Mouse (Mus musculus): ENCODE measurements around the gene Gpr39. TPM values are rescaled to one million over a fixed set of nuclear protein-coding genes. Genes with fewer than 3 reads are reported as not detected.

The Gpr39 gene
- total and polyA plus RNA-seq, 3 experiments: not detected

DNA sequence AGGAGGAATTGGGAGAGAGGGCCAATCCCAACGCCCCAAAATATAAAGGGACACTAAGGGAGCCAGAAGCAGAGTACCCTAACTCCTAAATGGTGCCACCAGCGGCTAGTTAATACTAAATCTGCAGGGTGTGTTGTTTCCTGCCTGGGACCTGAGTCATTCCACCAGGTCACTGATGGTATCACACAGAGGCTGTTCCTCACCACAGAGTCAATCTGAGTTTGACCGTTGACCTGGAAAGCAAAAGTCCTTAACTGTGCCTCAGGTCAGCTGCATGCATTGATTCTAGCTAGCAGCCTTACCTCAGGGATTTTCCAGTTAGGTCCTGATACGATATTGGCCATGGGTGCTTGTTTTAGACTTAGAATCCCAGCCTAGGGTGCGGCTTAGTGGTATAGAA is 17.5 kb downstream of the Gpr39 start:
- TF ChIP-seq ELF1 (IDR thresholded peaks at IDR 0.05; ENCODE audit: low read depth, low read length) (no peak), SMC3 (IDR thresholded peaks at IDR 0.05; ENCODE audit: low read depth, low read length) (no peak), POLR2AphosphoS5 (IDR thresholded peaks at IDR 0.05; ENCODE audit: borderline replicate concordance, low read depth, low read length) (no peak), RAD21 (IDR thresholded peaks at IDR 0.05; ENCODE audit: low read depth, low read length) (no peak), JUND (IDR thresholded peaks at IDR 0.05; ENCODE audit: low read depth, low read length) (no peak), RCOR1 (IDR thresholded peaks at IDR 0.05; ENCODE audit: low read depth, low read length) (no peak), CHD1 (IDR thresholded peaks at IDR 0.05; ENCODE audit: low read depth, low read length) (no peak), POLR2AphosphoS2 (IDR thresholded peaks at IDR 0.05; ENCODE audit: low read length) (no peak), BHLHE40 (IDR thresholded peaks at IDR 0.05; ENCODE audit: borderline replicate concordance, low read depth, low read length) (no peak), ZNF384 (IDR thresholded peaks at IDR 0.05; ENCODE audit: low read depth, low read length) (no peak), MXI1 (IDR thresholded peaks at IDR 0.05; ENCODE audit: low read depth, low read length) (no peak), MYC (IDR thresholded peaks at IDR 0.05; ENCODE audit: low read depth, low read length) (no peak), USF1 (IDR thresholded peaks at IDR 0.05; ENCODE audit: low read depth, low read length) (no peak), MEF2A (IDR thresholded peaks at IDR 0.05; ENCODE audit: extremely low read depth, insufficient replicate concordance, low read depth, low read length, poor library complexity, severe bottlenecking) (no peak), MAZ (IDR thresholded peaks at IDR 0.05; ENCODE audit: low read depth, low read length) (no peak), NRF1 (IDR thresholded peaks at IDR 0.05; ENCODE audit: insufficient read depth, low read depth, low read length, poor library complexity, severe bottlenecking) (no peak), TCF12 (IDR thresholded peaks at IDR 0.05; ENCODE audit: low read depth, low read length) (no peak), ZMIZ1 (IDR thresholded peaks at IDR 0.05; ENCODE audit: low read depth, low read length) (no peak)
- Histone ChIP-seq H3K36me3 (ENCODE audit: control insufficient read depth in 1 of 2, insufficient read depth in 2 of 2, low read length in 2 of 2) (no peaks in the 10 kb centered on the region), H3K9me3 (replicated peaks; ENCODE audit: insufficient read depth, low read length) (no peaks in the 10 kb centered on the region), H3K79me2 (ENCODE audit: control insufficient read depth, insufficient read depth, low read length, poor library complexity) (no peaks in the 10 kb centered on the region), H3K27me3 (ENCODE audit: control insufficient read depth in 1 of 2, insufficient read depth in 2 of 2, low read length in 2 of 2) (no peaks in the 10 kb centered on the region), H3K4me1 (ENCODE audit: control insufficient read depth in 1 of 2, insufficient read depth in 2 of 2, low read length in 2 of 2) (no peaks in the 10 kb centered on the region), H3K4me3 (ENCODE audit: control insufficient read depth in 1 of 2, insufficient read depth in 1 of 2, low read depth in 2 of 2, low read length in 2 of 2) (no peak overlapping the region), H3K9ac (ENCODE audit: control insufficient read depth, low read depth, low read length, poor library complexity, severe bottlenecking) (no peak overlapping the region), H3K27ac (ENCODE audit: control insufficient read depth, low read depth, low read length) (no peak overlapping the region)
- no peak for DNase-seq (ENCODE audit: low read depth, low spot score)

DNA sequence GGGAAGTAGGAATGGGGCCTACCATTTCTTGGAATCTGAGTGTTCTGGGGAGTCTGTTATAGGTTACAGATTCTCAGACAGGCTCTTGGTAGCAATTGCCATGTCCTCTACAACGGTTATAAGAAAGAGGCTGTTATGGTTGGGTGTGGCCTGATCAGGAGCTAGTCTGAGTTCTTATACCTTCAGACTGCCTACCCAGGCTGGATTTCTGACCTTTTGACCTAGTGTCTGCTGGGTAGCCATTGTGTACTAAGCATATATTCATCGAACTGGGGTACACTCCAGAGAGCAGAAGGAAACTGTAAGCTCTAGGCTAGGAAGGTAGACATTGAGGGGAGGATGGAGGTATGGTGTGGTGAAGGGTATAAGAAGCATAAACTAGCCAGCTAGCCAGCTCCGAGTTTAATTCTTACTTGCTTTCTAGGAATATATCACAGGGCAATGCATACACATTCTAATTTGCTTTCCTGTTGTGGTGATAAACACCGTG is 24.4 kb downstream of the Gpr39 start:
- Histone ChIP-seq H3K27ac (ENCODE audit: control insufficient read depth, low read depth, low read length) (no peak overlapping the region), H3K79me2 (ENCODE audit: control insufficient read depth, insufficient read depth, low read length, poor library complexity) (no peaks in the 10 kb centered on the region), H3K9ac (ENCODE audit: control insufficient read depth, low read depth, low read length, poor library complexity, severe bottlenecking) (no peak overlapping the region), H3K4me3 (ENCODE audit: control insufficient read depth in 1 of 2, insufficient read depth in 1 of 2, low read depth in 2 of 2, low read length in 2 of 2) (no peak overlapping the region), H3K4me1 (ENCODE audit: control insufficient read depth in 1 of 2, insufficient read depth in 2 of 2, low read length in 2 of 2) (no peaks in the 10 kb centered on the region), H3K36me3 (ENCODE audit: control insufficient read depth in 1 of 2, insufficient read depth in 2 of 2, low read length in 2 of 2) (no peaks in the 10 kb centered on the region), H3K27me3 (ENCODE audit: control insufficient read depth in 1 of 2, insufficient read depth in 2 of 2, low read length in 2 of 2) (no peaks in the 10 kb centered on the region), H3K9me3 (replicated peaks; ENCODE audit: insufficient read depth, low read length) (no peaks in the 10 kb centered on the region)
- DNase-seq (ENCODE audit: low read depth, low spot score): no peak
- TF ChIP-seq ZNF384 (IDR thresholded peaks at IDR 0.05; ENCODE audit: low read depth, low read length): no peak
- no peak for TF ChIP-seq NRF1 (IDR thresholded peaks at IDR 0.05; ENCODE audit: insufficient read depth, low read depth, low read length, poor library complexity, severe bottlenecking)
- no peak for TF ChIP-seq TBP (IDR thresholded peaks at IDR 0.05; ENCODE audit: low read depth, low read length)
- no peak for TF ChIP-seq POLR2AphosphoS2 (IDR thresholded peaks at IDR 0.05; ENCODE audit: low read length)
- TF ChIP-seq GATA1 (IDR thresholded peaks at IDR 0.05; ENCODE audit: low read depth, low read length): no peak
- no peak for TF ChIP-seq ETS1 (IDR thresholded peaks at IDR 0.05; ENCODE audit: low read depth, low read length)
- no peak for TF ChIP-seq JUND (IDR thresholded peaks at IDR 0.05; ENCODE audit: low read depth, low read length)
- TF ChIP-seq MAFK (IDR thresholded peaks at IDR 0.05; ENCODE audit: borderline replicate concordance, low read depth, low read length): no peak
- no peak for TF ChIP-seq CHD2 (IDR thresholded peaks at IDR 0.05; ENCODE audit: low read length)
- TF ChIP-seq MXI1 (IDR thresholded peaks at IDR 0.05; ENCODE audit: low read depth, low read length): no peak
- TF ChIP-seq ZC3H11A (IDR thresholded peaks at IDR 0.05; ENCODE audit: low read depth, low read length): no peak
- TF ChIP-seq USF2 (IDR thresholded peaks at IDR 0.05; ENCODE audit: borderline replicate concordance in 1 of 2, insufficient read depth in 1 of 2, low read depth in 1 of 2, low read length in 2 of 2): no peak
- no peak for TF ChIP-seq NELFE (IDR thresholded peaks at IDR 0.05; ENCODE audit: low read depth, low read length)
- no peak for TF ChIP-seq TAL1 (IDR thresholded peaks at IDR 0.05; ENCODE audit: low read length)
- TF ChIP-seq POLR2A (IDR thresholded peaks at IDR 0.05; ENCODE audit: control insufficient read depth in 1 of 2, insufficient read depth in 1 of 2, low read depth in 1 of 2, low read length in 2 of 2, poor library complexity in 1 of 2): no peak
- no peak for TF ChIP-seq SIN3A (IDR thresholded peaks at IDR 0.05; ENCODE audit: low read length)
- TF ChIP-seq MYC (IDR thresholded peaks at IDR 0.05; ENCODE audit: low read depth, low read length): no peak
- no peak for TF ChIP-seq HCFC1 (IDR thresholded peaks at IDR 0.05; ENCODE audit: low read depth, low read length)

Data from MEL (cell line).